Mouse (Mus musculus): ENCODE measurements around the gene Fndc3b. TPM values are rescaled to one million over a fixed set of nuclear protein-coding genes. Genes with fewer than 3 reads are reported as not detected.
A peak's percentile ranks its signal among the peaks of the same experiment; 100 is the strongest.

Fndc3b gene
- polyA plus RNA-seq, 1 experiment from 2014 or later: 10.8 TPM

- no peak for DNase-seq (ENCODE audit: extremely low spot score, low spot score)
- peaks cover 5% of the 10 kb centered on the region; the same call in 1 of the 2 replicates for H3K36me3 ChIP-seq (replicated peaks)
- H3K9me3 ChIP-seq: no peaks in the 10 kb centered on the region
- H3K27me3 ChIP-seq (ENCODE audit: poor library complexity, severe bottlenecking): no peaks in the 10 kb centered on the region
- peaks cover 29% of the 10 kb centered on the region for H3K4me1 ChIP-seq
- no peak overlapping the region for H3K4me3 ChIP-seq
- no peak overlapping the region for H3K27ac ChIP-seq
- 88% methylated on average over 9 of the region's 9 CpGs for WGBS
Measured at GRCm38 (mm10) chr3:27704641-27705040, 6.5 kb downstream of the Fndc3b start.

- 90% methylated on average over 8 of the region's 8 CpGs for WGBS
Measured at GRCm38 (mm10) chr3:27703531-27703930, 7.6 kb downstream of the Fndc3b start.

GRCm38 (mm10) chr3:27703081-27703480 lies 8.0 kb downstream of the Fndc3b start:
- WGBS: 95% methylated on average over 2 of the region's 2 CpGs

More at GRCm38 (mm10) chr3:27703531-27703930, 7.6 kb downstream of the Fndc3b start:
- Histone ChIP-seq H3K4me3 (no peak overlapping the region), H3K4me1 (peaks cover 20% of the 10 kb centered on the region), H3K9me3 (no peaks in the 10 kb centered on the region), H3K36me3 (replicated peaks) (peaks cover 5% of the 10 kb centered on the region; the same call in 1 of the 2 replicates), H3K27me3 (ENCODE audit: poor library complexity, severe bottlenecking) (no peaks in the 10 kb centered on the region), H3K27ac (no peak overlapping the region)
- DNase-seq (ENCODE audit: extremely low spot score, low spot score): no peak

GRCm38 (mm10) chr3:27698671-27699070 lies 12.4 kb downstream of the Fndc3b start:
- peaks cover 3% of the 10 kb centered on the region; the same call in 1 of the 2 replicates for H3K36me3 ChIP-seq (replicated peaks)

More at GRCm38 (mm10) chr3:27703081-27703480, 8.0 kb downstream of the Fndc3b start:
- no peak overlapping the region for H3K27ac ChIP-seq
- H3K4me3 ChIP-seq: no peak overlapping the region
- peaks cover 5% of the 10 kb centered on the region; the same call in 1 of the 2 replicates for H3K36me3 ChIP-seq (replicated peaks)
- H3K4me1 ChIP-seq: peaks cover 21% of the 10 kb centered on the region
- H3K9me3 ChIP-seq: no peaks in the 10 kb centered on the region
- H3K27me3 ChIP-seq (ENCODE audit: poor library complexity, severe bottlenecking): no peaks in the 10 kb centered on the region
- no peak for DNase-seq (ENCODE audit: extremely low spot score, low spot score)

GRCm38 (mm10) chr3:27696449-27696797 lies 14.7 kb downstream of the Fndc3b start:
- Histone ChIP-seq H3K4me1 (peaks cover 20% of the 10 kb centered on the region), H3K4me3 (no peak overlapping the region), H3K36me3 (replicated peaks) (no peaks in the 10 kb centered on the region), H3K9me3 (no peaks in the 10 kb centered on the region), H3K27me3 (ENCODE audit: poor library complexity, severe bottlenecking) (no peaks in the 10 kb centered on the region), H3K27ac (no peak overlapping the region)
- no peak for DNase-seq (ENCODE audit: extremely low spot score, low spot score)
- WGBS: 83% methylated on average over 5 of the region's 5 CpGs

More at GRCm38 (mm10) chr3:27698671-27699070, 12.4 kb downstream of the Fndc3b start:
- H3K4me1 ChIP-seq: peaks cover 20% of the 10 kb centered on the region
- WGBS: 88% methylated on average over 6 of the region's 6 CpGs
- DNase-seq (ENCODE audit: extremely low spot score, low spot score): no peak
- no peaks in the 10 kb centered on the region for H3K9me3 ChIP-seq
- no peak overlapping the region for H3K4me3 ChIP-seq
- no peak overlapping the region for H3K27ac ChIP-seq
- H3K27me3 ChIP-seq (ENCODE audit: poor library complexity, severe bottlenecking): no peaks in the 10 kb centered on the region

- Histone ChIP-seq H3K27ac (no peak overlapping the region), H3K27me3 (ENCODE audit: poor library complexity, severe bottlenecking) (no peaks in the 10 kb centered on the region)
- WGBS: 83% methylated on average over 16 of the region's 16 CpGs
Measured at GRCm38 (mm10) chr3:27695612-27696448, 15.3 kb downstream of the Fndc3b start.

GRCm38 (mm10) chr3:27694586-27694985 lies 16.5 kb downstream of the Fndc3b start:
- no peak for DNase-seq (ENCODE audit: extremely low spot score, low spot score)
- Histone ChIP-seq H3K36me3 (replicated peaks) (no peaks in the 10 kb centered on the region), H3K4me1 (peaks cover 25% of the 10 kb centered on the region), H3K9me3 (no peaks in the 10 kb centered on the region), H3K27ac (no peak overlapping the region), H3K27me3 (ENCODE audit: poor library complexity, severe bottlenecking) (no peaks in the 10 kb centered on the region), H3K4me3 (no peak overlapping the region)
- WGBS: 82% methylated on average over 10 of the region's 10 CpGs

More at GRCm38 (mm10) chr3:27695612-27696448, 15.3 kb downstream of the Fndc3b start:
- Histone ChIP-seq H3K9me3 (no peaks in the 10 kb centered on the region), H3K4me3 (no peak overlapping the region), H3K36me3 (replicated peaks) (no peaks in the 10 kb centered on the region), H3K4me1 (peaks cover 20% of the 10 kb centered on the region)
- DNase-seq (ENCODE audit: extremely low spot score, low spot score): no peak

GRCm38 (mm10) chr3:27694111-27694510 lies 17.0 kb downstream of the Fndc3b start:
- Histone ChIP-seq H3K27ac (no peak overlapping the region), H3K9me3 (no peaks in the 10 kb centered on the region), H3K4me3 (no peak overlapping the region), H3K4me1 (peaks cover 25% of the 10 kb centered on the region), H3K27me3 (ENCODE audit: poor library complexity, severe bottlenecking) (no peaks in the 10 kb centered on the region), H3K36me3 (replicated peaks) (no peaks in the 10 kb centered on the region)
- 96% methylated on average over 5 of the region's 5 CpGs for WGBS
- no peak for DNase-seq (ENCODE audit: extremely low spot score, low spot score)

GRCm38 (mm10) chr3:27691486-27692160 lies 19.5 kb downstream of the Fndc3b start:
- H3K4me1 ChIP-seq: peaks cover 17% of the 10 kb centered on the region
- H3K27me3 ChIP-seq (ENCODE audit: poor library complexity, severe bottlenecking): no peaks in the 10 kb centered on the region
- peaks cover 3% of the 10 kb centered on the region; the same call in 1 of the 2 replicates for H3K9me3 ChIP-seq
- WGBS: 90% methylated on average over 9 of the region's 9 CpGs
- no peak overlapping the region for H3K27ac ChIP-seq
- no peak for DNase-seq (ENCODE audit: extremely low spot score, low spot score)
- H3K36me3 ChIP-seq (replicated peaks): peaks cover 10% of the 10 kb centered on the region
- H3K4me3 ChIP-seq: no peak overlapping the region

- 84% methylated on average over 6 of the region's 6 CpGs for WGBS
- Histone ChIP-seq H3K27me3 (ENCODE audit: poor library complexity, severe bottlenecking) (no peaks in the 10 kb centered on the region), H3K4me3 (no peak overlapping the region), H3K27ac (0 out of 2 replicates have a peak overlapping the region, but pooled peaks have one; percentile 5), H3K9me3 (peaks cover 3% of the 10 kb centered on the region; the same call in 1 of the 2 replicates), H3K36me3 (replicated peaks) (peaks cover 11% of the 10 kb centered on the region), H3K4me1 (peaks cover 8% of the 10 kb centered on the region)
- no peak for DNase-seq (ENCODE audit: extremely low spot score, low spot score)
Measured at GRCm38 (mm10) chr3:27690030-27690429, 21.1 kb downstream of the Fndc3b start.

GRCm38 (mm10) chr3:27689149-27689865 lies 21.8 kb downstream of the Fndc3b start:
- DNase-seq (ENCODE audit: extremely low spot score, low spot score): no peak
- peaks cover 5% of the 10 kb centered on the region for H3K4me1 ChIP-seq
- H3K27ac ChIP-seq: 0 out of 2 replicates have a peak overlapping the region, but pooled peaks have one; percentile 5
- peaks cover 3% of the 10 kb centered on the region; the same call in 1 of the 2 replicates for H3K9me3 ChIP-seq
- 87% methylated on average over 12 of the region's 12 CpGs for WGBS
- no peak overlapping the region for H3K4me3 ChIP-seq
- H3K27me3 ChIP-seq (ENCODE audit: poor library complexity, severe bottlenecking): no peaks in the 10 kb centered on the region
- H3K36me3 ChIP-seq (replicated peaks): peaks cover 13% of the 10 kb centered on the region

- Histone ChIP-seq H3K27me3 (ENCODE audit: poor library complexity, severe bottlenecking) (no peaks in the 10 kb centered on the region), H3K36me3 (replicated peaks) (peaks cover 13% of the 10 kb centered on the region), H3K4me1 (peaks cover 5% of the 10 kb centered on the region), H3K9me3 (peaks cover 3% of the 10 kb centered on the region; the same call in 1 of the 2 replicates), H3K4me3 (no peak overlapping the region), H3K27ac (no peak overlapping the region)
- DNase-seq (ENCODE audit: extremely low spot score, low spot score): no peak
- 96% methylated on average over 19 of the region's 19 CpGs for WGBS
Measured at GRCm38 (mm10) chr3:27686732-27687491, 24.2 kb downstream of the Fndc3b start.

All from forebrain, embryonic 10.5 days (tissue).